Mouse (Mus musculus) intestine, embryonic 16.5 days (tissue): Measurements from ENCODE around the gene Myo1f. TPM values are rescaled to one million over a fixed set of nuclear protein-coding genes. Genes with fewer than 3 reads are reported as not detected.

Experiments
- ATAC-seq: fragments of 200-750 bp; cut with Nextera tagmentation; 2 replicates; pipeline ENCODE4 v1.8.0; 2017; ENCODE audit warnings: moderate TSS enrichment, moderate library complexity
- H3K27ac ChIP-seq: fragments of 300-500 bp; sonication (generic); 2 replicates; pipeline ENCODE4 v1.5.1; 2014; ENCODE audit warnings: mild to moderate bottlenecking, low read length
- H3K27me3 ChIP-seq: fragments of 300-500 bp; sonication (generic); replicated peaks from 2 replicates; pipeline ENCODE4 v1.6.1; 2014; ENCODE audit warnings: low read length, control low read depth, mixed read lengths; ENCODE audit not compliant: control insufficient read depth, insufficient read depth
- H3K36me3 ChIP-seq: fragments of 300-500 bp; sonication (generic); 2 replicates; pipeline ENCODE4 v1.6.1; 2014; ENCODE audit warnings: low read length, control low read depth; ENCODE audit not compliant: control insufficient read depth, insufficient read depth
- H3K4me1 ChIP-seq: fragments of 300-500 bp; sonication (generic); 2 replicates; pipeline ENCODE4 v1.6.1; 2014; ENCODE audit warnings: low read length, control low read depth, mixed read lengths; ENCODE audit not compliant: control insufficient read depth, insufficient read depth
- H3K4me2 ChIP-seq: fragments of 300-500 bp; sonication (generic); 2 replicates; pipeline ENCODE4 v1.6.1; 2014; ENCODE audit warnings: low read depth, low read length, control low read depth
- H3K4me3 ChIP-seq: fragments of 300-500 bp; sonication (generic); 2 replicates; pipeline ENCODE4 v1.5.1; 2014; ENCODE audit warnings: mild to moderate bottlenecking, low read length
- H3K9ac ChIP-seq: fragments of 300-500 bp; sonication (generic); 2 replicates; pipeline ENCODE4 v1.6.1; 2014; ENCODE audit warnings: low read depth, low read length
- H3K9me3 ChIP-seq: fragments of 300-500 bp; sonication (generic); 2 replicates; pipeline ENCODE4 v1.6.1; 2016; ENCODE audit warnings: low read length, control low read depth; ENCODE audit not compliant: control insufficient read depth
- WGBS: fragments of 180-500 bp; shearing (Covaris S2); extraction: QIAGEN DNeasy Blood & Tissue Kit; methylation state at CpG from one replicate; pipeline ENCODE4 v1.1.7; 2014; 5-methylcytosine and 5-hydroxymethylcytosine counted together
- polyA plus RNA-seq: library from polyadenylated mRNA; unstranded; fragments of >200 nt; fragmentation: Nextera tagmentation; extraction: Ambion mirVana; gene quantifications from 2 replicates; pipeline ENCODE4 v1.2.1, GENCODE M21; 2015

The Myo1f gene
- 3.9 and 4.3 TPM in 2 replicates for polyA plus RNA-seq

GRCm38 (mm10) chr17:33555223-33555855 lies at the start of gene Myo1f:
Gene Myo1f, plus strand, starts transcription at chr17:33555707.
- ATAC-seq: no peak
- H3K4me2 ChIP-seq: no peak within 1 kb of the TSS
- H3K27ac ChIP-seq: no peak within 1 kb of the TSS
- H3K27me3 ChIP-seq: no peaks in the 10 kb centered on the region
- no peaks in the 10 kb centered on the region for H3K9me3 ChIP-seq
- 47% methylated on average over 6 of the region's 6 CpGs for WGBS
- no peaks in the 10 kb centered on the region for H3K36me3 ChIP-seq
- H3K9ac ChIP-seq: no peak within 1 kb of the TSS
- H3K4me3 ChIP-seq: no peak within 1 kb of the TSS
- no peaks in the 10 kb centered on the region for H3K4me1 ChIP-seq

- no peaks in the 10 kb centered on the region; the same call in 1 of the 2 replicates for H3K4me1 ChIP-seq
- H3K27ac ChIP-seq: no peak overlapping the region
- H3K9ac ChIP-seq: no peak overlapping the region
- no peak overlapping the region for H3K4me3 ChIP-seq
- no peak overlapping the region for H3K4me2 ChIP-seq
- H3K27me3 ChIP-seq: no peaks in the 10 kb centered on the region
- ATAC-seq: no peak
- no peaks in the 10 kb centered on the region for H3K36me3 ChIP-seq
- WGBS: 88% methylated on average over 1 of the region's 1 CpGs
- H3K9me3 ChIP-seq: no peaks in the 10 kb centered on the region
These were observed 47.1 kb upstream of the Myo1f start for GRCm38 (mm10) chr17:33508386-33508785.

- Histone ChIP-seq H3K9me3 (no peaks in the 10 kb centered on the region), H3K27ac (no peak overlapping the region), H3K9ac (no peak overlapping the region), H3K4me3 (no peak overlapping the region), H3K36me3 (no peaks in the 10 kb centered on the region), H3K4me2 (no peak overlapping the region), H3K4me1 (no peaks in the 10 kb centered on the region; the same call in 1 of the 2 replicates), H3K27me3 (no peaks in the 10 kb centered on the region)
- no peak for ATAC-seq
- WGBS: 56% methylated on average over 5 of the region's 5 CpGs
These were observed 45.3 kb upstream of the Myo1f start for GRCm38 (mm10) chr17:33510172-33510571.

- Histone ChIP-seq H3K27ac (no peak overlapping the region), H3K36me3 (no peaks in the 10 kb centered on the region), H3K4me2 (no peak overlapping the region), H3K4me3 (no peak overlapping the region), H3K9ac (no peak overlapping the region), H3K27me3 (no peaks in the 10 kb centered on the region), H3K9me3 (no peaks in the 10 kb centered on the region), H3K4me1 (no peaks in the 10 kb centered on the region; the same call in 1 of the 2 replicates)
- ATAC-seq: no peak
- WGBS: 30% methylated on average over 2 of the region's 2 CpGs
These were observed 42.8 kb upstream of the Myo1f start for GRCm38 (mm10) chr17:33512441-33513415.

- Histone ChIP-seq H3K4me2 (no peak overlapping the region), H3K36me3 (no peaks in the 10 kb centered on the region), H3K4me3 (no peak overlapping the region), H3K9ac (no peak overlapping the region), H3K27me3 (no peaks in the 10 kb centered on the region), H3K27ac (no peak overlapping the region), H3K9me3 (no peaks in the 10 kb centered on the region), H3K4me1 (no peaks in the 10 kb centered on the region; the same call in 1 of the 2 replicates)
- ATAC-seq: no peak
- 87% methylated on average over 5 of the region's 5 CpGs for WGBS
These were observed 41.6 kb upstream of the Myo1f start for GRCm38 (mm10) chr17:33513874-33514273.

GRCm38 (mm10) chr17:33520366-33520765 lies 35.1 kb upstream of the Myo1f start:
- no peak overlapping the region for H3K27ac ChIP-seq
- WGBS: 10% methylated on average over 1 of the region's 1 CpGs
- H3K4me3 ChIP-seq: no peak overlapping the region
- no peaks in the 10 kb centered on the region for H3K36me3 ChIP-seq
- ATAC-seq: no peak
- H3K4me1 ChIP-seq: peaks cover 9% of the 10 kb centered on the region
- no peak overlapping the region for H3K4me2 ChIP-seq
- H3K9me3 ChIP-seq: no peaks in the 10 kb centered on the region
- H3K9ac ChIP-seq: no peak overlapping the region
- H3K27me3 ChIP-seq: no peaks in the 10 kb centered on the region

GRCm38 (mm10) chr17:33523431-33523917 lies 32.0 kb upstream of the Myo1f start:
- peak overlapping the region; percentile 85 for H3K9ac ChIP-seq
- 14% methylated on average over 11 of the region's 13 CpGs for WGBS
- H3K27ac ChIP-seq: peak overlapping the region; percentile 43; the same call in 1 of the 2 replicates
- H3K36me3 ChIP-seq: no peaks in the 10 kb centered on the region
- H3K4me1 ChIP-seq: peaks cover 20% of the 10 kb centered on the region
- peak overlapping the region; percentile 72 for H3K4me2 ChIP-seq
- H3K9me3 ChIP-seq: no peaks in the 10 kb centered on the region
- H3K27me3 ChIP-seq: no peaks in the 10 kb centered on the region
- peak overlapping the region; percentile 71 for H3K4me3 ChIP-seq
- ATAC-seq: peak; percentile 54; the same call in 1 of the 2 replicates

- Histone ChIP-seq H3K27ac (peak within 1 kb of the TSS; percentile 78), H3K4me1 (peaks cover 20% of the 10 kb centered on the region), H3K9me3 (no peaks in the 10 kb centered on the region), H3K27me3 (no peaks in the 10 kb centered on the region), H3K36me3 (no peaks in the 10 kb centered on the region), H3K4me2 (peak within 1 kb of the TSS; percentile 72), H3K9ac (peak within 1 kb of the TSS; percentile 85), H3K4me3 (peak within 1 kb of the TSS; percentile 71)
- ATAC-seq: peak; percentile 84
- under 1% methylated on average over 44 of the region's 44 CpGs for WGBS
These were observed 31.4 kb upstream of the Myo1f start, which contains the start of gene Adamts10 for GRCm38 (mm10) chr17:33523918-33524755. Gene Adamts10, plus strand, starts transcription at chr17:33524204.
